Mouse (Mus musculus) frontal cortex, postnatal 14 days (tissue): ENCODE data around the gene Fa2h.
"Not testable (repeated sequence)": the region's sequence is repeated elsewhere in the genome, so short reads cannot be mapped to it uniquely, and the experiment has no call there.

Experiments
- DNase-seq, 2 experiments: peaks; one replicate each; pipeline ENCODE4 v3.0.0; 2022; ENCODE audit warnings: low spot score in 2 of 2

The Fa2h gene

GRCm38 (mm10) chr8:111358905-111359304, 34.7 kb downstream of the Fa2h start:
- no peak for DNase-seq

- no peak for DNase-seq
These were observed 36.2 kb downstream of the Fa2h start for GRCm38 (mm10) chr8:111357433-111357832.

- peak in 1 of 2 experiments; percentile 42 for DNase-seq
These were observed 40.1 kb downstream of the Fa2h start for GRCm38 (mm10) chr8:111353497-111353896.

- no peak for DNase-seq
These were observed 41.3 kb downstream of the Fa2h start for GRCm38 (mm10) chr8:111352289-111352688.

GRCm38 (mm10) chr8:111350577-111350976, 43.0 kb downstream of the Fa2h start:
- DNase-seq, result no peak

- peak; percentile 58 to 79 for DNase-seq
These were observed 50.4 kb downstream of the Fa2h start for GRCm38 (mm10) chr8:111343225-111343624.

GRCm38 (mm10) chr8:111340186-111340585, 53.4 kb downstream of the Fa2h start:
- DNase-seq, result no peak

- no peak for DNase-seq
These were observed 55.0 kb downstream of the Fa2h start for GRCm38 (mm10) chr8:111338370-111339208.

- DNase-seq, result no peak
These were observed 55.7 kb downstream of the Fa2h start, which contains the start of gene Mlkl for GRCm38 (mm10) chr8:111337890-111338347. TSS of gene Mlkl (minus strand) at chr8:111338177.

- DNase-seq, result no peak
These were observed 56.2 kb downstream of the Fa2h start for GRCm38 (mm10) chr8:111337311-111337889.

GRCm38 (mm10) chr8:111336692-111337091, 56.9 kb downstream of the Fa2h start:
- DNase-seq, result no peak

- DNase-seq, result no peak
These were observed 68.3 kb downstream of the Fa2h start for GRCm38 (mm10) chr8:111325222-111325790.

- no peak for DNase-seq
These were observed 78.9 kb downstream of the Fa2h start for GRCm38 (mm10) chr8:111314729-111315128.

GRCm38 (mm10) chr8:111313961-111314360, 79.7 kb downstream of the Fa2h start:
- not testable (repeated sequence) for DNase-seq

GRCm38 (mm10) chr8:111312758-111313162, 80.9 kb downstream of the Fa2h start:
- no peak for DNase-seq

- not testable (repeated sequence) for DNase-seq
These were observed 83.6 kb downstream of the Fa2h start for GRCm38 (mm10) chr8:111310006-111310405.

- no peak for DNase-seq
These were observed 88.4 kb downstream of the Fa2h start for GRCm38 (mm10) chr8:111305031-111305730.

- no peak for DNase-seq
These were observed 89.3 kb downstream of the Fa2h start for GRCm38 (mm10) chr8:111304359-111304758.

GRCm38 (mm10) chr8:111303076-111303803, 90.4 kb downstream of the Fa2h start:
- DNase-seq, result not testable (repeated sequence)

GRCm38 (mm10) chr8:111300597-111301546, 92.8 kb downstream of the Fa2h start:
- DNase-seq, result no peak
